Mouse (Mus musculus) spleen, adult 2 months (tissue): ENCODE measurements around the gene Arg2.

Experiments
- CTCF ChIP-seq: fragments of 200-500 bp; IDR thresholded peaks from 2 replicates; pipeline ENCODE4 v1.5.1; 2011; ENCODE audit warnings: mild to moderate bottlenecking, inconsistent platforms; ENCODE audit not compliant: insufficient read depth, insufficient read length, insufficient replicate concordance; ENCODE audit errors: extremely low read depth
- POLR2A ChIP-seq: fragments of 200-500 bp; IDR thresholded peaks from 2 replicates; pipeline ENCODE4 v1.6.1; 2011; ENCODE audit warnings: low read depth, low read length, inconsistent platforms

DNA sequence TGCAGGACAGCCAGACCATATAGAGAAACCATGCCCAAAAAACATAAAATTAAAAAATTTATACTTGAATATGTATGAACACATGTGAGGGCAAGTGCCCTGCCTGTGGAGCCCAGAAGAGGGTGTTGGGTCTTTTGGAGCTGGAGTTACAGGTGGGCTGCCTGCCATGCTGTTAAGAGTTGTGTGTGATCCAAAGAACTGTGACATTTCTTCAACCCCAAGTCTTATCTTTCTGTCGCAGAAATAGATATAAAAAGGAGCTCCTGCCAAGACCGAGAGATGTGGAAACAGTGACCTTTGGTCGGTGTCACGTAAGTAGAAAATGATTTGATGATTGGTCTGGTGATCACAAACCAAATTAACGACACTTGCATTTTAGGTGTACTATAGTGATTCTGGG lies 43.1 kb downstream of the Arg2 start:
- TF ChIP-seq CTCF (no peak), POLR2A (no peak)
